Mouse (Mus musculus) cerebellum, adult 18-20 months (tissue): Measurements from ENCODE around the gene Mroh7.
A peak's percentile ranks its signal among the peaks of the same experiment; 100 is the strongest.
"Not testable (repeated sequence)": the region's sequence is repeated elsewhere in the genome, so short reads cannot be mapped to it uniquely, and the experiment has no call there.

Experiments used
- DNase-seq, 2 experiments: peaks; one replicate each; pipeline ENCODE4 v3.0.0; 2021

The Mroh7 gene

GRCm38 (mm10) chr4:106730814-106731213 is at the start of gene Mroh7:
Gene Mroh7 (minus strand): TSS chr4:106730925.
- no peak for DNase-seq

DNA sequence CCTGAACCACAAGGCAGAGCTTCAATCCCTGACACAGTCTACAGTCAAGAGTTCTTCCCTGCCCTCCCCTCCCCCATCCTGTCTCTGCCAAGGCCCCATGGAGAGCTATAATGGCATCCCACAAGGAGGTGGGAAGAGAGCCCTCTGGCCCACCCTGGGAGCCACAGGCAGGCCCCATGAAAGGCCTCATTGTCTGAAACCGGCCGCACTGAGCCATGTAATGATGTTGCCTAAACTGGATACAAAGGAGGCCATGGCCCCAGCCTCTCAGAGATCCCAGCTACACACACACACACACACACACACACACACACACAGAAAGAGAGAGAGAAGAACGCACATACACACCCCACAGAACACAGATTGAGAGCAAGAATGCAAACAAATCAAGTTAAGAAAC is 49.3 kb upstream of the Mroh7 start:
- DNase-seq = peak in 1 of 2 experiments; percentile 9

DNA sequence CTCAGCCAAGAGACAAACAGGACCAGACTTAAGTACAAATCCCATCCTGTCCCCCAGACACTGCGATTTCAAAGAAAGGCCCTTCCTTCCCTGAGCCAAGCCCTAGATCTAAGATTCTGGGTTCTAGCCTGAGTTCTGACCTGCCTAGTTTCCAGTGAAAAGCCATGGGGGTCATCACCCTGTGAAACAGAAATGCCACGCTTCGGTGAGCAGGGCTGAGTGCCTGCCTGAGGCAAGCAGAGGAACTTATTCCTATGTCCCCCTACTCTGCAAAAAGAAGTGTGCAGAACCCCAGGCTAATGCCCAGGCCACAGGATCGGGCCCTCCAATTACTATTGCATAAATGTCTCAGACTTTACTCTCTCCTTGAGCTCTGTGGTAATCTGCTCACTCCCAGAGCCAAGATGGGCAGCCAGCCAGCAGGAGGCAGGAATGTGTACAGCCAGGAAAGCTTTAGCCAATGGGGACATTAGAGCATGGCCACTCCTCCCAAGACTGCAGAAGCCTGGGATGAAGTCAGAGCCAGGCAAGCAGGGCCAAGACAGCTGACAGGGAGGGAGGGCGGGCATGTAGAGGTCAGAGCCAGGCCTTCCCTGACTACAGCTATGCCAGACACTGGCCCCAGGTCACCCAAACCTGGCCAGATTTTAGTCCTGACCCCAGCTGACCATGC is 47.5 kb upstream of the Mroh7 start:
- DNase-seq = peak; percentile 90 to 92

DNA sequence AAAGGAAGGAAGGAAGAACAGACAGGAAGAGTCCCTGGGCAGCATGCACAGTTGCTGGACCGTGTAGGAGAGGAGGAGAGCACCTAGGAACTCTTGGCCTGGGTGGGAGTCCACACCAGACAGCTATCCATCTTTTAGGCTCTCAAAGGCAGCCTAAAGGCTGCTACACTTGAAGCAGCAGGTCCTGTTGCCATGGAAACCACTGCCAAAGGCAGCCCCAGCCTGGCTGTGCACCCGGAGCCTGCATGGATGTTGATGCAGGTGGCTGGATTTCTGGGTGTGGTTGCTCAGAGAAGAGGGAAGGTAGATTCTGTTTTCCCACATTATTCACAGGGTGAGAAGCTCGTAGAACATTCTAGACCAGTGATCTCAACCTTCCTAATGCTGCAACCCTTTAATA is 46.3 kb upstream of the Mroh7 start:
- DNase-seq = peak in 1 of 2 experiments; percentile 28

DNA sequence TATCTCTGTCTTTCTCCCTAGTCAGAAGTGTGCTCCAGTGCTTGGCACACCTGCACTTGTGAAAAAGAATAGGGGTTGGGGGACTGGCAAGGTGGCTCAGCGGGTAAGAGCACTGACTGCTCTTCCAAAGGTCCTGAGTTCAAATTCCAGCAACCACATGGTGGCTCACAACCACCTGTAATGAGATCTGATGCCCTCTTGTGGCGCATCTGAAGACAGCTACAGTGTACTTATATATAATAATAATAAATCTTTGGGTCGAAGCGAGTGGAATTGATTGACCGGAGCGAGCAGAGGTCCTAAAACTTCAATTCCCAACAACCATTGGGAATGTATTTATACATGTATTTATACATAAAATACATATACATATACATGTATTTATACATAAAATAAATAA is 45.0 kb upstream of the Mroh7 start:
- not testable (repeated sequence) for DNase-seq

DNA sequence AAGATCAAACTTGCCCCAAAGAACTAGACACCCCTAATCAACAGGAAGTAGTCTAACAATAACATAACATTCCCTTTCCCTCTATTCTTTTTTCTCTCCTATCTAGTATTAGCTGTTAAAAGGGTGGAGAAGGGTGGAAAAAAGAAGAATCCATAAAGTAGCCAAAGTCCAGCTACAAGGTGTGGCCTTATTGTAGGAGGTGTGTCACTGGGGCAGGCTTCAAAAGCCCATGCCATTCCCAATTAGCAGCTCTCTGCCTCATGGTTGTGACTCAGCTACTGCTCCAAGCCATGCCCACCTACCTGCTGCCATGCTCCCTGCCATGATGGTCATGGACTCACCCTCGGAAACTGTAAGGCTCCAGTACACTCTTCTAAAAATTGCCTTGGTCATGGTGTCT is 41.8 kb upstream of the Mroh7 start:
- DNase-seq = no peak

- DNase-seq = no peak
These were observed 38.6 kb upstream of the Mroh7 start for GRCm38 (mm10) chr4:106769306-106769705.

- DNase-seq = no peak
These were observed 33.4 kb upstream of the Mroh7 start for GRCm38 (mm10) chr4:106764166-106764565.

- DNase-seq = no peak
These were observed 21.0 kb upstream of the Mroh7 start for GRCm38 (mm10) chr4:106751726-106752125.

DNA sequence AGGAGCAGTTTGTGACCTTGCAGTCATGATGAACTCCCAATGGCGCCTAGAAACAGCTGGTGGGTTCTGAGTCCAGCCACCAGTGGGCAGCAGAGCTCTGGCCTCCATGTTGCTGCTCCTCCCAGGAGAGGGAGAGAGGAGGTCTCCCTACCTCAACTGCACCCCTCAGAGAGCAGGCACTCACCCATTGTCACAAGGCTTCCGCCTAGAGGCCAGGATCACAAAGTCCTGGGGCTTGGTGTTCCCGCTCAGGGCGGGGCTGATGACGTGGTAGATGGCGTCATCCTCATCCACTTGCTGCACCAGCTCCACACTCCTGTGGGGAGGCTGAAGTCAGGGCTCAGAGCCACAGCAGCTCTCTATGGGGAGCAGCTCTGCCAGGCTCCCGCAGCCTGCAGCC is 19.0 kb upstream of the Mroh7 start:
- DNase-seq = peak; percentile 73

DNA sequence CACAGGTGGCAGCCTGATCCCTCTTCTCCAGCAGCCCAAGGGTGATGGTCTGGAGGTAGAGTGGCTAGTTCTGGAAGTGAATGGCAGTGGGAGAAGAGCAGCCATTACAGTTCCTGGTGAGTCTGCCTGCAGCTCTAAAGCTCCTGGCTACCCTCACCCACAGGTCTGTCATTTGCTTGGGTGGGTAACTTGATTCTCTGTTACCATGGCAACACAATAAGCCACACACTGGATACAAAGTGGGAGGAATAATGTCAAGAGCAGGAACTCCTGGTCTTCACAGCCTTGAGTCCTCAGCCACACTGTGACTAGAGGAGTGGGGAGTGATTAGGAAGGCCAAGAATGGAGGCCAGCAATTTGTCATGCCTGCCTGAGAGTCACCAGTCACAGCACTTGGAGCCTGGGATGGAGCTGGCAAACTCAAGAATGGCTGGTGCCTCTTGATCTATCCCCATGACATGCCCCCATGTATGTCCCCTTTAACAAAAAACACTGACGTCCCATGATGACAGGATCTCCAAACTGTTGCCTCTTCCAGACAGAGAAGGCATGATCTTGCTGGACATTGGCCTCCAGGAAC is 16.4 kb upstream of the Mroh7 start:
- no peak for DNase-seq

- no peak for DNase-seq
These were observed 15.1 kb upstream of the Mroh7 start for GRCm38 (mm10) chr4:106745862-106746261.

DNA sequence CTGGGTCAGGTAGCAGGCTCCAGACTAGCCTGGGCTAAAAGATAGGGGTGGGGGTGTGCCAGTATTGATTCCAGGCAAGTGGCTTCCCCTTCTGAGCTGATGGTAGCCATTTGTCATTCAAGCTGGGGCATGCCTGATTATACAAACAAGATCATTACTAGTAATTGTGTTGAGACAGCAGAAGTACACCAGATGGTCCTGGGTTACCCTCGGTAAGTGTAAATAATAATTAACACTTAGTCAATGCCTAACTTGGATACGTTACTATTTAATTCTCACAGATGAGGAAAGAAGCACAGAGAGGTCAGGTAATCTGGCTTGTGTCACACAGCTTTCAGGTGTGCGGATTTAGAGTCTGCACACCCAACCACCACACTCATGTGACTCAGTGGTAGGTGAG is 7.2 kb upstream of the Mroh7 start:
- no peak for DNase-seq

DNA sequence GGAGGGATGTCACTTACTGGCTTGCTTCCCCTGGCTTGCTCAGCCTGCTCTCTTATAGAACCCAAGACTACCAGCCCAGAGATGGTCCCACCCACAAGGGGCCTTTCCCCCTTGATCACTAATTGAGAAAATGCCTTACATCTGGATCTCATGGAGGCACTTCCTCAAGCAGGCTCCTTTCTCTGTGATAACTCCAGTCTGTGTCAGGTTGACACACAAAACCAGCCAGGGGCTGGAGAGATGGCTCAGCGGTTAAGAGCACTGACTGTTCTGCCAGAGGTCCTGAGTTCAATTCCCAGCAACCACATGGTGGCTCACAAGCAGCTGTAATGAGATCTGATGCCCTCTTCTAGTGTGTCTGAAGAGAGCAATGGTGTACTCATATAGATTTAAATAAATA is 6.2 kb upstream of the Mroh7 start:
- not testable (repeated sequence) for DNase-seq

DNA sequence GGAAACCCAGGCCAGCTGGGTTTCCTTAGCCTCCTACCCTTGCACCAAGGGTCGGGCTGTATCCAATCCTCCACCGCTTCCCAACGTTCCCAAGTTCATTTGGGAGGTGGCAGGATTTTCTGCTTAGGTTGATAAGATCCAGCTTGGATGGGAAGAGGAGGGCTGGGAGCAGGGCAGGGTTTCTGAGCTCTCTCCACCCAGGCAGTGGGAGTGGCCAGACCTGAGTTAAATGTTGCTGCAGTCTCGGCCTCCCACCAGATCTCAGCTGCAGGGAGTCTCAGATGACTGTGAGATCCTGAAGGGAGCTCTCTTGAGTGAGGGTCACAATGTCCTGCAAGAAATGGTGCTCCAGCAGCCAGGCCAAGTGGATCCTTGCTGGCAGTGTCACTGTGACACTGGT is 2.9 kb upstream of the Mroh7 start, which contains the start of gene Fam151a:
Gene Fam151a (plus strand): TSS at position 254 of the 400 bp plus-strand sequence.
- DNase-seq = no peak

- DNase-seq = peak; percentile 16 to 39
These were observed 10.1 kb downstream of the Mroh7 start for GRCm38 (mm10) chr4:106720631-106721030.

- DNase-seq = no peak
These were observed 17.1 kb downstream of the Mroh7 start for GRCm38 (mm10) chr4:106713622-106714021.

DNA sequence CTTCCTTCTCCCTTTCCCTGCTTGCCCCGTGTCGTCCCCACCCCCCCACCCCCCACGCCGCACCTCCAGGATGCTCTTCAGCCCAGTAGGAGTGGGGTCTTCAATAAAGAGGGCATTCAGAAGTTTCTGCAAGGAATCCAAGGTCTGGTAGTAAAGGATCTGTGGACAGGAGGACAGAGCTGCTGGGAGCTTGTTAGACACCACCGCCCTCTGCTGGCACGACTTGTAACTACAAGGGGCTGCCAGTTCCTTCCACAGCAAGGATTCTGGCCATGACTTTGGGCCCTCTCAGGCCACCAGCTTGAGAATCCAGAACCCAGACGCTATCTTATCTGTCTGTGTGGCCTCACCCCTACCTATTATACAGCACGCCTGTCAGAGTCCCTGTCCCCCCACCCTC is 22.3 kb downstream of the Mroh7 start:
- DNase-seq = peak; percentile 77 to 86

DNA sequence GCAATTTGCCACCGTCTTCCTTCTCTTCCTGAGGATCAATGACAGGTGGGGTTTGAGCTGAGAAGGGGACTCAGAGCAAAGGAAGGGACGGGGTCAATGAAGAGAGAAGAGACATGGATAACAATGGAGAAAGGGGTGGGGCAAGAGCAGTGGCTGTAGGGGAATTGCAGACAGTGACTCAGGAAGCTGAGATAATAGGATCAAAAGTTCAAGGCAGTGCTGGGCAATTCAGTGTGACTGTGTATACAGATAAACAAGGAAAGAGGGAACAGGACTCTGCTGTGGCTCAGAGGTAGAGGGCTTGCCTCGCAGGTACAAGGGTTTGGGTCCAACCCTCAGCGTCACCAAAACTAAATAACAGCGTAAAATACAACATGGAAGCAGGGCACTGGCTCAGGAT is 22.8 kb downstream of the Mroh7 start:
- DNase-seq = no peak

DNA sequence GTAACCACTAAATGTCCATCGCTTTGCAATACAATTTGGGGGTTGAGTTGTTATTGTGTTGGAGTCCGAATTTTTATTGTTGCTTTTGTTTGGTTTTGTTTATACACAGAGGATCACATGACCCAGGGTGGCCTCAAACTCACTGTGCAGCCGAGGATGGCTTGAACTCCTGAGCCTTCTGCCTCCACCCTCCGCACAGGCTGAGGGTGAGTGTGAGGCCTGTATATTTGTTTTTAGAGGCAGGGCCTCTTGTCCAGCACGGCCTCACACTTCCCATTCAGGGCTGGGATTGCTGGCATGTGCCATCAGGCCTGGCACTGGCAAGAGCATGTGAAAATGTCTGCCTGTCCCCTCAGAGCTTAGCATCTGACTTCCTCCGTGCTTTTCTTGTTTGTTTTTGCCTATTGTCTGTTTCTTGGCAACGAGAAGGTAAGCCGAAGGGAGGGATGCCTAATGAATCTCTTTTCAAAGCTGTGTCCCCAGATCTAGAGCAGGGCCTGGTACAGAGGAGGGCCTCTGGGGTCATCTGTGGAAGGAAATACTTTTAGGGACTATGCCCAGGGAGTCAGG is 25.5 kb downstream of the Mroh7 start:
- no peak for DNase-seq

DNA sequence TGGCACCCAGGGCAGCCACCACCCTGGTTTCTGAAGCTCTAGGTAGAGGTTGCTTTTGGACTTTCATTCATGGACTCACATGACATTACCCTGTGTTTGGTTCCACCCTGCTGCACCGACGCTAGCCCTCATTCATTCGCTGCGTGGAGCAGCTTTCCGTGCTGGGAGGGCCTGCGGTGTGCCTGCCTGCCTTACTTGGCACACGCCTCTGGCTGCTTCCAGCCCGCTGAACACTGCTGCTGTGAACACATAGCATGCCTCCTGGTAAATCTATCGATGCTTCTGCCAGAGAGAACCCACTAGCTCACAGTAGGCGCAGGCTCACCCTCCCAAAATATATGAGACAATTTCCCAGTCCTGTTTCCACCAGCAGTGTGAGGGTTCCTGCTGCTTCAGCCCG is 26.3 kb downstream of the Mroh7 start:
- peak; percentile 40 to 49 for DNase-seq

- DNase-seq = peak in 1 of 2 experiments; percentile 7
These were observed 26.8 kb downstream of the Mroh7 start for GRCm38 (mm10) chr4:106703956-106704355.

GRCm38 (mm10) chr4:106700798-106701197 is 29.9 kb downstream of the Mroh7 start:
- DNase-seq = no peak

- DNase-seq = peak; percentile 12 to 28
These were observed 30.7 kb downstream of the Mroh7 start for GRCm38 (mm10) chr4:106699989-106700388.
